Mouse (Mus musculus) neural tube, embryonic 11.5 days (tissue): Measurements from ENCODE around the gene Kif27. TPM values are rescaled to one million over a fixed set of nuclear protein-coding genes. Genes with fewer than 3 reads are reported as not detected.
A peak's percentile ranks its signal among the peaks of the same experiment; 100 is the strongest.
"Not testable (repeated sequence)": the region's sequence is repeated elsewhere in the genome, so short reads cannot be mapped to it uniquely, and the experiment has no call there.

ENCODE experiments used
- ATAC-seq: fragments of 200-750 bp; cut with Nextera tagmentation; 2 replicates; pipeline ENCODE4 v1.8.0; 2017; ENCODE audit warnings: moderate number of reproducible peaks, mild to moderate bottlenecking, moderate TSS enrichment, moderate library complexity; ENCODE audit not compliant: insufficient read depth, low FRiP score, low TSS enrichment
- DNase-seq: peaks from one replicate; pipeline ENCODE4 v3.0.0-alpha.2; 2015; ENCODE audit warnings: low spot score
- H3K27ac ChIP-seq: fragments of 300-500 bp; sonication (generic); 2 replicates; pipeline ENCODE4 v1.5.1; 2014; ENCODE audit warnings: low read depth, mild to moderate bottlenecking, low read length
- H3K27me3 ChIP-seq: fragments of 300-500 bp; sonication (generic); 2 replicates; pipeline ENCODE4 v1.6.1; 2014; ENCODE audit warnings: mild to moderate bottlenecking, low read length, mixed read lengths; ENCODE audit not compliant: control insufficient read depth, insufficient read depth
- H3K36me3 ChIP-seq: fragments of 300-500 bp; sonication (generic); 2 replicates; pipeline ENCODE4 v1.6.1; 2014; ENCODE audit warnings: mild to moderate bottlenecking, low read length, moderate library complexity, mixed read lengths; ENCODE audit not compliant: control insufficient read depth, insufficient read depth
- H3K4me1 ChIP-seq: fragments of 300-500 bp; sonication (generic); 2 replicates; pipeline ENCODE4 v1.6.1; 2014; ENCODE audit warnings: low read length, mixed read lengths; ENCODE audit not compliant: control insufficient read depth, insufficient read depth
- H3K4me2 ChIP-seq: fragments of 300-500 bp; sonication (generic); 2 replicates; pipeline ENCODE4 v1.6.1; 2014; ENCODE audit warnings: low read depth, mild to moderate bottlenecking, moderate library complexity
- H3K4me3 ChIP-seq: fragments of 300-500 bp; sonication (generic); 2 replicates; pipeline ENCODE4 v1.5.1; 2014; ENCODE audit warnings: low read depth, low read length
- H3K9ac ChIP-seq: fragments of 300-500 bp; sonication (generic); 2 replicates; pipeline ENCODE4 v1.6.1; 2014; ENCODE audit warnings: mild to moderate bottlenecking, low read length
- H3K9me3 ChIP-seq: fragments of 300-500 bp; sonication (generic); 2 replicates; pipeline ENCODE4 v1.6.1; 2016; ENCODE audit warnings: low read length; ENCODE audit not compliant: control insufficient read depth
- WGBS: fragments of 180-500 bp; shearing (Covaris S2); extraction: QIAGEN DNeasy Blood & Tissue Kit; methylation state at CpG from one replicate; pipeline ENCODE4 v1.1.7; 2014; 5-methylcytosine and 5-hydroxymethylcytosine counted together
- polyA plus RNA-seq: library from polyadenylated mRNA; unstranded; fragments of >200 nt; fragmentation: Nextera tagmentation; extraction: Ambion mirVana; gene quantifications from 2 replicates; pipeline ENCODE4 v1.2.1, GENCODE M21; 2014

Gene Kif27
- polyA plus RNA-seq, result 1.0 and 1.7 TPM in 2 replicates

- Histone ChIP-seq H3K4me2 (peak within 1 kb of the TSS; percentile 90), H3K36me3 (no peaks in the 10 kb centered on the region), H3K27me3 (no peaks in the 10 kb centered on the region), H3K9me3 (no peaks in the 10 kb centered on the region), H3K27ac (no peak within 1 kb of the TSS), H3K4me3 (peak within 1 kb of the TSS; percentile 63), H3K4me1 (no peaks in the 10 kb centered on the region), H3K9ac (peak within 1 kb of the TSS; percentile 67)
- WGBS, result under 1% methylated on average over 45 of the region's 85 CpGs
- peak; percentile 94 for ATAC-seq
- peak; percentile 90 for DNase-seq
These were observed at the start of gene Kif27 for GRCm38 (mm10) chr13:58358629-58359303. Gene Kif27, minus strand, starts transcription at chr13:58359122.

- Histone ChIP-seq H3K27ac (peak within 1 kb of the TSS; percentile 98), H3K9ac (peak within 1 kb of the TSS; percentile 96), H3K4me2 (peak within 1 kb of the TSS; percentile 56), H3K4me3 (peak within 1 kb of the TSS; percentile 98)
- H3K4me1 ChIP-seq, H3K27me3 ChIP-seq, H3K36me3 ChIP-seq, H3K9me3 ChIP-seq, ATAC-seq, DNase-seq: not testable (repeated sequence)
- WGBS, result 7% methylated on average over 16 of the region's 17 CpGs
These were observed 44.3 kb upstream of the Kif27 start, which contains the start of gene Hnrnpk for GRCm38 (mm10) chr13:58403243-58403642. Gene Hnrnpk, minus strand, starts transcription at chr13:58403343.

GRCm38 (mm10) chr13:58402744-58403110, 43.8 kb upstream of the Kif27 start:
- ATAC-seq (peak; percentile 43), DNase-seq (no peak)
- Histone ChIP-seq H3K36me3 (no peaks in the 10 kb centered on the region), H3K27ac (peak overlapping the region; percentile 98), H3K4me1 (no peaks in the 10 kb centered on the region), H3K27me3 (no peaks in the 10 kb centered on the region), H3K9ac (peak overlapping the region; percentile 96), H3K4me2 (peak overlapping the region; percentile 56), H3K9me3 (no peaks in the 10 kb centered on the region), H3K4me3 (peak overlapping the region; percentile 98)
- WGBS, result under 1% methylated on average over 33 of the region's 48 CpGs

GRCm38 (mm10) chr13:58402003-58402743, 43.3 kb upstream of the Kif27 start, which contains the start of gene Rmi1:
Gene Rmi1, plus strand, starts transcription at chr13:58402248.
- DNase-seq, result peak; percentile 98
- H3K27me3 ChIP-seq, result no peaks in the 10 kb centered on the region

GRCm38 (mm10) chr13:58401135-58402002, 42.4 kb upstream of the Kif27 start:
- Histone ChIP-seq H3K4me2 (peak overlapping the region; percentile 56), H3K4me1 (no peaks in the 10 kb centered on the region), H3K36me3 (0 out of 2 replicates have a peak, but pooled peaks cover 2% of the 10 kb centered on the region), H3K27ac (peak overlapping the region; percentile 98), H3K4me3 (peak overlapping the region; percentile 98), H3K9me3 (no peaks in the 10 kb centered on the region), H3K9ac (peak overlapping the region; percentile 96), H3K27me3 (no peaks in the 10 kb centered on the region)
- ATAC-seq (peak; percentile 49), DNase-seq (peak; percentile 88)
- WGBS, result 0% methylated on average over 51 of the region's 100 CpGs

More at GRCm38 (mm10) chr13:58402003-58402743, 43.3 kb upstream of the Kif27 start, which contains the start of gene Rmi1:
- ATAC-seq, result peak; percentile 95
- Histone ChIP-seq H3K4me1 (no peaks in the 10 kb centered on the region), H3K4me3 (peak within 1 kb of the TSS; percentile 98), H3K4me2 (peak within 1 kb of the TSS; percentile 56), H3K9ac (peak within 1 kb of the TSS; percentile 96), H3K27ac (peak within 1 kb of the TSS; percentile 98), H3K9me3 (no peaks in the 10 kb centered on the region), H3K36me3 (0 out of 2 replicates have a peak, but pooled peaks cover under 1% of the 10 kb centered on the region)
- under 1% methylated on average over 86 of the region's 91 CpGs for WGBS

GRCm38 (mm10) chr13:58400576-58400975, 41.7 kb upstream of the Kif27 start:
- WGBS, result 1% methylated on average over 11 of the region's 11 CpGs
- Histone ChIP-seq H3K27ac (peak overlapping the region; percentile 98; the same call in 1 of the 2 replicates), H3K4me3 (peak overlapping the region; percentile 98), H3K4me2 (peak overlapping the region; percentile 56), H3K9ac (peak overlapping the region; percentile 96), H3K9me3 (no peaks in the 10 kb centered on the region), H3K36me3 (peaks cover 7% of the 10 kb centered on the region), H3K4me1 (no peaks in the 10 kb centered on the region), H3K27me3 (no peaks in the 10 kb centered on the region)
- ATAC-seq, result no peak
- DNase-seq, result no peak

GRCm38 (mm10) chr13:58397651-58398050, 38.7 kb upstream of the Kif27 start:
- DNase-seq (no peak), ATAC-seq (no peak)
- Histone ChIP-seq H3K4me2 (no peak overlapping the region), H3K9me3 (no peaks in the 10 kb centered on the region), H3K4me1 (no peaks in the 10 kb centered on the region), H3K4me3 (no peak overlapping the region), H3K36me3 (peaks cover 12% of the 10 kb centered on the region), H3K27ac (no peak overlapping the region), H3K27me3 (no peaks in the 10 kb centered on the region), H3K9ac (no peak overlapping the region)
- WGBS, result 89% methylated on average over 13 of the region's 13 CpGs

- H3K27ac ChIP-seq, H3K9me3 ChIP-seq, H3K4me1 ChIP-seq, H3K4me2 ChIP-seq, ATAC-seq, H3K4me3 ChIP-seq, DNase-seq, H3K27me3 ChIP-seq, H3K9ac ChIP-seq: not testable (repeated sequence)
- H3K36me3 ChIP-seq, result peaks cover 12% of the 10 kb centered on the region
- 89% methylated on average over 11 of the region's 11 CpGs for WGBS
These were observed 35.5 kb upstream of the Kif27 start for GRCm38 (mm10) chr13:58394392-58394791.
